Mouse (Mus musculus): ENCODE data around the gene Ciita. TPM values are rescaled to one million over a fixed set of nuclear protein-coding genes. Genes with fewer than 3 reads are reported as not detected.

The Ciita gene
- polyA plus RNA-seq, 1 experiment from 2014 or later, result 0.49 TPM

- Histone ChIP-seq H3K9me3 (ENCODE audit: control insufficient read depth, low read length) (no peaks in the 10 kb centered on the region), H3K27me3 (replicated peaks; ENCODE audit: control insufficient read depth, insufficient read depth, low read length) (no peaks in the 10 kb centered on the region), H3K9ac (replicated peaks; ENCODE audit: low read depth, low read length) (no peak overlapping the region), H3K4me3 (replicated peaks; ENCODE audit: low read length) (no peak overlapping the region), H3K4me1 (replicated peaks; ENCODE audit: control insufficient read depth, insufficient read depth, low read length) (peaks cover 2% of the 10 kb centered on the region; the same call in 1 of the 2 replicates), H3K36me3 (ENCODE audit: control insufficient read depth, insufficient read depth) (no peaks in the 10 kb centered on the region), H3K27ac (ENCODE audit: low read length) (no peak overlapping the region), H3K4me2 (ENCODE audit: low read length) (no peak overlapping the region)
- 90% methylated on average over 8 of the region's 8 CpGs for WGBS
- ATAC-seq, result no peak
Measured at GRCm38 (mm10) chr16:10487895-10488493, 8.1 kb downstream of the Ciita start.

GRCm38 (mm10) chr16:10488769-10489481 lies 9.1 kb downstream of the Ciita start:
- Histone ChIP-seq H3K4me3 (replicated peaks; ENCODE audit: low read length) (no peak overlapping the region), H3K9me3 (ENCODE audit: control insufficient read depth, low read length) (no peaks in the 10 kb centered on the region), H3K4me1 (replicated peaks; ENCODE audit: control insufficient read depth, insufficient read depth, low read length) (peaks cover 2% of the 10 kb centered on the region; the same call in 1 of the 2 replicates), H3K9ac (replicated peaks; ENCODE audit: low read depth, low read length) (no peak overlapping the region), H3K27me3 (replicated peaks; ENCODE audit: control insufficient read depth, insufficient read depth, low read length) (no peaks in the 10 kb centered on the region), H3K4me2 (ENCODE audit: low read length) (no peak overlapping the region), H3K36me3 (ENCODE audit: control insufficient read depth, insufficient read depth) (no peaks in the 10 kb centered on the region), H3K27ac (ENCODE audit: low read length) (no peak overlapping the region)
- no peak for ATAC-seq
- WGBS, result 88% methylated on average over 7 of the region's 7 CpGs

- Histone ChIP-seq H3K36me3 (ENCODE audit: control insufficient read depth, insufficient read depth) (no peaks in the 10 kb centered on the region), H3K9ac (replicated peaks; ENCODE audit: low read depth, low read length) (no peak overlapping the region), H3K9me3 (ENCODE audit: control insufficient read depth, low read length) (no peaks in the 10 kb centered on the region), H3K4me2 (ENCODE audit: low read length) (peak overlapping the region; percentile 22), H3K4me3 (replicated peaks; ENCODE audit: low read length) (no peak overlapping the region), H3K27ac (ENCODE audit: low read length) (no peak overlapping the region), H3K4me1 (replicated peaks; ENCODE audit: control insufficient read depth, insufficient read depth, low read length) (peaks cover 2% of the 10 kb centered on the region; the same call in 1 of the 2 replicates), H3K27me3 (replicated peaks; ENCODE audit: control insufficient read depth, insufficient read depth, low read length) (no peaks in the 10 kb centered on the region)
- no peak for ATAC-seq
- 4% methylated on average over 9 of the region's 9 CpGs for WGBS
Measured at GRCm38 (mm10) chr16:10489483-10489882, 9.6 kb downstream of the Ciita start.

- Histone ChIP-seq H3K9me3 (ENCODE audit: control insufficient read depth, low read length) (no peaks in the 10 kb centered on the region), H3K4me3 (replicated peaks; ENCODE audit: low read length) (no peak overlapping the region), H3K4me2 (ENCODE audit: low read length) (peak overlapping the region; percentile 22), H3K27me3 (replicated peaks; ENCODE audit: control insufficient read depth, insufficient read depth, low read length) (no peaks in the 10 kb centered on the region), H3K4me1 (replicated peaks; ENCODE audit: control insufficient read depth, insufficient read depth, low read length) (peaks cover 2% of the 10 kb centered on the region; the same call in 1 of the 2 replicates), H3K27ac (ENCODE audit: low read length) (no peak overlapping the region), H3K36me3 (ENCODE audit: control insufficient read depth, insufficient read depth) (no peaks in the 10 kb centered on the region), H3K9ac (replicated peaks; ENCODE audit: low read depth, low read length) (no peak overlapping the region)
- 17% methylated on average over 12 of the region's 14 CpGs for WGBS
- ATAC-seq, result no peak
Measured at GRCm38 (mm10) chr16:10489904-10490457, 10.1 kb downstream of the Ciita start.

- Histone ChIP-seq H3K36me3 (ENCODE audit: control insufficient read depth, insufficient read depth) (no peaks in the 10 kb centered on the region), H3K4me2 (ENCODE audit: low read length) (no peak overlapping the region), H3K4me1 (replicated peaks; ENCODE audit: control insufficient read depth, insufficient read depth, low read length) (peaks cover 2% of the 10 kb centered on the region; the same call in 1 of the 2 replicates), H3K27ac (ENCODE audit: low read length) (no peak overlapping the region), H3K4me3 (replicated peaks; ENCODE audit: low read length) (no peak overlapping the region), H3K9ac (replicated peaks; ENCODE audit: low read depth, low read length) (no peak overlapping the region), H3K27me3 (replicated peaks; ENCODE audit: control insufficient read depth, insufficient read depth, low read length) (no peaks in the 10 kb centered on the region), H3K9me3 (ENCODE audit: control insufficient read depth, low read length) (no peaks in the 10 kb centered on the region)
- ATAC-seq, result no peak
- WGBS, result 84% methylated on average over 18 of the region's 18 CpGs
Measured at GRCm38 (mm10) chr16:10490503-10491150, 10.8 kb downstream of the Ciita start.

- Histone ChIP-seq H3K9ac (replicated peaks; ENCODE audit: low read depth, low read length) (no peak overlapping the region), H3K4me2 (ENCODE audit: low read length) (no peak overlapping the region), H3K9me3 (ENCODE audit: control insufficient read depth, low read length) (no peaks in the 10 kb centered on the region), H3K27ac (ENCODE audit: low read length) (no peak overlapping the region), H3K4me3 (replicated peaks; ENCODE audit: low read length) (no peak overlapping the region), H3K4me1 (replicated peaks; ENCODE audit: control insufficient read depth, insufficient read depth, low read length) (peaks cover 2% of the 10 kb centered on the region; the same call in 1 of the 2 replicates), H3K27me3 (replicated peaks; ENCODE audit: control insufficient read depth, insufficient read depth, low read length) (no peaks in the 10 kb centered on the region), H3K36me3 (ENCODE audit: control insufficient read depth, insufficient read depth) (no peaks in the 10 kb centered on the region)
- no peak for ATAC-seq
- WGBS, result 89% methylated on average over 4 of the region's 4 CpGs
Measured at GRCm38 (mm10) chr16:10491716-10492115, 11.9 kb downstream of the Ciita start.

- 85% methylated on average over 3 of the region's 3 CpGs for WGBS
- Histone ChIP-seq H3K36me3 (ENCODE audit: control insufficient read depth, insufficient read depth) (no peaks in the 10 kb centered on the region), H3K4me1 (replicated peaks; ENCODE audit: control insufficient read depth, insufficient read depth, low read length) (peaks cover 2% of the 10 kb centered on the region; the same call in 1 of the 2 replicates), H3K4me3 (replicated peaks; ENCODE audit: low read length) (no peak overlapping the region), H3K27me3 (replicated peaks; ENCODE audit: control insufficient read depth, insufficient read depth, low read length) (no peaks in the 10 kb centered on the region), H3K4me2 (ENCODE audit: low read length) (no peak overlapping the region), H3K27ac (ENCODE audit: low read length) (no peak overlapping the region), H3K9me3 (ENCODE audit: control insufficient read depth, low read length) (no peaks in the 10 kb centered on the region), H3K9ac (replicated peaks; ENCODE audit: low read depth, low read length) (no peak overlapping the region)
- no peak for ATAC-seq
Measured at GRCm38 (mm10) chr16:10492587-10492986, 12.7 kb downstream of the Ciita start.

GRCm38 (mm10) chr16:10495824-10496298 lies 16.0 kb downstream of the Ciita start:
- 66% methylated on average over 2 of the region's 2 CpGs for WGBS
- no peaks in the 10 kb centered on the region for H3K9me3 ChIP-seq (ENCODE audit: control insufficient read depth, low read length)
- no peak overlapping the region for H3K27ac ChIP-seq (ENCODE audit: low read length)
- H3K4me2 ChIP-seq (ENCODE audit: low read length), result no peak overlapping the region
- ATAC-seq, result no peak
- no peak overlapping the region for H3K9ac ChIP-seq (replicated peaks; ENCODE audit: low read depth, low read length)
- no peaks in the 10 kb centered on the region for H3K36me3 ChIP-seq (ENCODE audit: control insufficient read depth, insufficient read depth)
- H3K4me1 ChIP-seq (replicated peaks; ENCODE audit: control insufficient read depth, insufficient read depth, low read length), result no peaks in the 10 kb centered on the region
- H3K4me3 ChIP-seq (replicated peaks; ENCODE audit: low read length), result no peak overlapping the region
- H3K27me3 ChIP-seq (replicated peaks; ENCODE audit: control insufficient read depth, insufficient read depth, low read length), result no peaks in the 10 kb centered on the region

GRCm38 (mm10) chr16:10498096-10498602 lies 18.3 kb downstream of the Ciita start:
- Histone ChIP-seq H3K4me2 (ENCODE audit: low read length) (no peak overlapping the region), H3K4me3 (replicated peaks; ENCODE audit: low read length) (no peak overlapping the region), H3K36me3 (ENCODE audit: control insufficient read depth, insufficient read depth) (no peaks in the 10 kb centered on the region), H3K27me3 (replicated peaks; ENCODE audit: control insufficient read depth, insufficient read depth, low read length) (no peaks in the 10 kb centered on the region), H3K27ac (ENCODE audit: low read length) (no peak overlapping the region), H3K4me1 (replicated peaks; ENCODE audit: control insufficient read depth, insufficient read depth, low read length) (no peaks in the 10 kb centered on the region), H3K9me3 (ENCODE audit: control insufficient read depth, low read length) (no peaks in the 10 kb centered on the region), H3K9ac (replicated peaks; ENCODE audit: low read depth, low read length) (no peak overlapping the region)
- no peak for ATAC-seq
- 58% methylated on average over 5 of the region's 5 CpGs for whole genome bisulfite sequencing
